Mouse (Mus musculus): ENCODE measurements around the gene Ms4a4c.
A peak's percentile ranks its signal among the peaks of the same experiment; 100 is the strongest.
"Not testable (repeated sequence)": the region's sequence is repeated elsewhere in the genome, so short reads cannot be mapped to it uniquely, and the experiment has no call there.

The Ms4a4c gene

GRCm38 (mm10) chr19:11459041-11459440, 54.5 kb downstream of the Ms4a4c start:
- DNase-seq (ENCODE audit: low read depth, low spot score) = not testable (repeated sequence)

GRCm38 (mm10) chr19:11464795-11465194, 60.2 kb downstream of the Ms4a4c start:
- DNase-seq (ENCODE audit: low read depth, low spot score) = not testable (repeated sequence)

GRCm38 (mm10) chr19:11466471-11466870, 61.9 kb downstream of the Ms4a4c start:
- no peak for DNase-seq (ENCODE audit: low read depth, low spot score)

- not testable (repeated sequence) for DNase-seq (ENCODE audit: low read depth, low spot score)
Observed at GRCm38 (mm10) chr19:11468361-11468760, 63.8 kb downstream of the Ms4a4c start.

GRCm38 (mm10) chr19:11469215-11469614, 64.6 kb downstream of the Ms4a4c start, which contains the start of gene Ms4a6c:
Gene Ms4a6c, plus strand, starts transcription at chr19:11469366.
- peak; percentile 34 for DNase-seq (ENCODE audit: low read depth, low spot score)
